Mouse (Mus musculus): ENCODE results near the gene Slc35f1. TPM values are rescaled to one million over a fixed set of nuclear protein-coding genes. Genes with fewer than 3 reads are reported as not detected.

Slc35f1 gene
- not detected for polyA plus RNA-seq (2017; shearing (Covaris generic))

DNA sequence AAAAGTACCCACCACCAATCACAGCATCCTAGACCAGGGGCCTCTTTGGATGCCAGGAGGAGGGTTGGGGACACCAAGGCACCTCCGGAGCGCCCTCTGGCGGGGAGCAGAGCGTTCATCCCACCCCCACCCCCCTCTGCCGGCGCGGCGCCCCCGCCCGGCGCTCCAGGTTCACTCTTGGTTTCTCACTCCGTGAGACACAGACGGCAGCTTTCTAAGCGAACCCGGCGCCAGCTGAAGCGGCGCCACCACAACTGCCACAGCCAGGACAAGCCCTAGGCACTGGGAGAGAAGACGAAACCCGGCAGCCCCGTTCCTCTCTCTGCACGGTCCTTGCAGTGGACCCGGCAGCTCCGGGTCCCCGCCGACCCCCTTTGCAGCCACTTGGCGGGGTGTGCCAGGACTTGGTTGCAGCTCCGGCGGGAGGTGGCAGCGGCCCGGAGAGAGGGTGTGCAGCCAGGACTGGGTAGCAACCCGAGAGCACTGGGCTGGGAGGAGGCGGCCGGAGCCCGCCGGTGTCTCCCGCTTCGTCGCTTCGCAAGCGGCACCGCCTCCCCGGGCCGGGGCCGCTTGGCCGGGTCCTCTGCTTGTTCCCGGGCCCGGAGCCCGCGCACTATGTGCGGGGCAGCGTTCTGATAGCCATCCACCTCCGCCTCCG is at the start of gene Slc35f1:
TSS of gene Slc35f1 (plus strand) at position 200 of the 658 bp plus-strand sequence.
- ATAC-seq = no peak

DNA sequence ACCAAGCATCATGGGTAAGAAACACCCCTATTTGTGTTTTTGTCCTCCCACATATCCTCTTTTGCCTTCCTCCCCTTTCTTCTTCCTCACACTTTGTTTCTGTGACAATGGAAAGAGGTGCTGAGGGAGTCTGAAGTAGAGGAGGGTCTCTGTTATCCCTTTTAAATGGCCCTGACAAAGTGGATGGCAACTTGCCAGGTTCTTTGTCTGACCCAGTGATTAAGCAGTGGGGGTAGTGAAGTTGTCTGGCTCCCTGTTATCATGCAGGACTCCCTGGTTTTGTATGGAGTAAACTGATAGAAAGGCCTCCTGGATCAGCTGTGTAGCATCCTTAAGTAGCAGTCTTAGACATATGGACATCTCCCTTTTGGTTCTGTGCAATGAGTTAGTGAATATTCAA is 19.1 kb upstream of the Slc35f1 start:
- ATAC-seq = no peak

DNA sequence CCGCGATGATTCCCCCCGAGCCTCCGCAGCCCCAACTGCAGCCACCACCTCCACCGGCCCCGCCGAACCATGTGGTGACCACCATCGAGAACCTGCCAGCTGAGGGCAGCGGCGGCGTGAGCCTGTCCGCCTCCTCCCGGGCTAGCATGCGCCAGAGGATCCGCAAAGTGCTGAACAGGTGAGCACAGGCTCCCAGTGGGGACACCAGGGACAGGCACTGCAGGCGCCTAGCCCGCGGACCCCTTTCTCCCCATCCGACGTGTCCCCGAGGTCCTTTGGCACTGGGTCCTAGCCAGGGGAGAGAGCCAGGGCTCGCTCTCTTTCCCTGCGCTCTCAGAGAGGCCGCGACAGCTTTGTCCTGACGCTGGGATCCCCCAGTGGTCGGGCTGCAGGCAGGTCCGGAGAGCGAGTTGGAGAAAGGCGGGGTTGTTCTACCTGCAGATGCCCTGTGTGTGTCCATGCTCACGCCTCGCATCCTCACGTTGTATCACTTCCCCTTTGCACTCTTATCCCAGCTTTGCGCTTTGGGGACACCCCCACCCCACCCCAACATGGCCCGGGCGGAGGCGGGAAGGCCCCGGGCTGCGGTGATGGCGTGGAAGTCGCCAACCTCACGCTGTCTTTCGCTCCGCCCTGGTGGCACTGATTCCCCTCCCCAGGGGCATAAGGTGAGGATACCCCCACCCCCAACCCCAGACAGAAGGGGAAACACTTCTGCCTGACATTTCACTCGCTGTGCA is 829 bp downstream of the Slc35f1 start:
- no peak for ATAC-seq

DNA sequence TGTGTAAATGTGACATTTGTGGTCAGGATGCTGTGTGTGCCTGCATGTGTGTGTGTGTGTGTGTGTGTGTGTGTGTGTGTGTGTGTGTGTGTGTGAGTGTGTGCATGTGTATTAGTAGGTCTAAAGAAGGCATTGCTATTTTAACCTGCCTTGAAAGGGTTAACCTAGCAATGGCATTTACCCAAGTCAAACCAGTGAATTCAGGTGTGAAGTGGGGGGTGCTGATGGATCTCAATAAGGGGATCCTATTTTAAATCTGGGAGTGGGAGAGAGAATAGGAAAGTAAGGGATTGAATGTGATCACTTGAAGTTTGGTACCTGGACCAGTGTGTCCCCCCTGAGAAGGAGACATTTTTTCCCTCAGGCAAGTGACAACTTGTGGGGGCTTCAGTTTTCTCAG is 13.4 kb downstream of the Slc35f1 start:
- no peak for ATAC-seq

DNA sequence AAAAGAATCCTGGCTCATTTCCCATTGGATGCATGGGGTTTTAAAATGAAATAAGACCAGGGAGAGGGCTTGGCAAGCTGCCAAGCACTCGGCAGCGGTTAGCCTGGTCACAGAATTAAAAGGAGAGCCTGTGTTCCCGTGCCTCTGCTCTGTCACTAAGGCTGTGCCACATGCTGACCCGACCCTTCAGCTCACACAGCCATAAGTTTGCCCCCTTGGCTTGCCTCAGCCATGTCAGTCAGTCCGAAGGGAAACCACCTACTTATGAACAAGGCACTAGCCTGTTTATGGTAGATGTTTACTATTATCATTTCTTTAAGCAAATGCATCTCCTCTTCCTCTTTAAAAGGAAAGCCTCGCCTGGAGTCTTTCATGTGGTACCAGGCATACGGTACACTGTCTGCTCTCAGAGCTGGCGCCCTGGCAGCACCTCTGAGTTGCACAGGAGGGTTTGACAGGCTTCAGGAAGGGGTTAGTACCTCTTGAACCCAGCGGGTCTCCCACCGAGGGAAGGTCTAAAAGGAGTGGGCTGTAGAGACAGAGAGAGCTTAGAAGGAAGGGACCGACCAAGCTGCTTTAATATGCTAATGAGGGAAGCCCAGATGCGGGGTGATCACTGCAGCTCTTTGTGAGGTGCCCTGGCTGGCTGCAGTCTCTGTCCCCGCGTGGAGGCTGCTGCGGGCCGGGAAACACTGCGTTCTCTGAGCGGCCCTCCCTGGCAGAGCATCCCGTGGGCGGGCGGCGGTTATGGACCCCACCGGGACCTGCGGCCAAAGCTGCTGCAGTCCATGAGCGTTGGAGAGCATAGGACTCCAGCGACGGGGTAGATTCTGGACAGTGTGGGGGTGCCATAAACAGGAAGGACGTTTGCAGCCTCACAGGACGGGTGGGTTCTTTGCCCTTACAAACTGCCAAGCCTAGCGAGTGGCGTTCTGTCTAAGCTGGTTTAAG is 14.0 kb downstream of the Slc35f1 start:
- no peak for ATAC-seq

DNA sequence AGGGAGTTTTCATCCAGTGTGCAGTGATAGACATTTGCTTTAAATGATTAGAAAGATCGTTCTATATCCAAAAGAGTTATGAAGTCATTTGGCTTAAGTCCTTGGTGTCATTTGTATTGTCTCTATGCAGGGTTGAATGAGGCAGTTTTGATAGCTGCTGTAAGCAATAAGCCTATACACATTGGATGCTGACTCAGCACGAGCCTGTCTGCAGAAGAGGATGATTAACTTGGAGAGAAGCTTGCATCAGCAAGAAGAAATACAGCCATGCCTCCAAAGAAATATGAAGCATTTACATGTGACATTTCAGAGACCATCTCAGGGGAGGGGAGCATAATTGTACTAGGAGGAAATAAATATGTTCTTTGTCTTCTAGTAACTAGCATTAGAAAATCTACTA is 19.1 kb downstream of the Slc35f1 start:
- ATAC-seq = no peak

DNA sequence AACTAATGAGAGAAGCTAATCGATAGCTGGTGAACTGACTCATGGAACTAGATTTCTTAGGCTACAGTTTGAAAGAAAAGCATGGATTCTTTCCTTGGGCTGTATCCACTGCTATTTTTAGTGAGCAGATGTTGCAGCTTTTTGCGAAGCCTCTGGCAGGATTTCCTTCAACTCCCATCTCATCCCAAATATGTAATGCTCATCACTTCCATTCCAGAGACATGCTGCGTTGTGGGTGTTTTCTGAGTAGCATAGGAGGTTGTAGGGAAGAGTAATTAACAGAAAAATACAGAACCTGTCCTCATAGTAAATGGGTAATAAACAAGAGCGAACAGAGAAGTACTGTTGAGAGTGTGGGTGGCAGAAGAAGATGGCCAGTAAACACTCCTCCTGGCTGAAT is 21.8 kb downstream of the Slc35f1 start:
- ATAC-seq = no peak

DNA sequence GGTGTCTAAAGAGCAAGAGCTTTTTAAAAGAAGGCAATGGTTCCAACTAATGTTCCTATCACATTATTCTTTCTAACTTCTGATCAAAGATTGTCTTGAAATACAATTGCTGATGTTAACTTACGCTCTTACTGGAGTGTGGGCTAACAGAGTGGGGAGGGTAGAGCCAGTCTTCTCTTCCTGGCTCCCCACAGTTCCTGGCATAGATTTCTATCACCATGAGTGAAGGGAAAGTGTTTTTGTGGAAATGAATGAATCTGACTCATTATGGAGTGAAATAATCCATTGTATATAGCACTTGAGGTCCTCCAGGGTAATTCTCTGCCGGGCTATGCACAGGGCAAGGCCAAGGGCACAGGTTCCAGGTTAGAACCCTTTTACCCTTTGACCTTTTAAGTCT is 24.2 kb downstream of the Slc35f1 start:
- ATAC-seq = no peak

DNA sequence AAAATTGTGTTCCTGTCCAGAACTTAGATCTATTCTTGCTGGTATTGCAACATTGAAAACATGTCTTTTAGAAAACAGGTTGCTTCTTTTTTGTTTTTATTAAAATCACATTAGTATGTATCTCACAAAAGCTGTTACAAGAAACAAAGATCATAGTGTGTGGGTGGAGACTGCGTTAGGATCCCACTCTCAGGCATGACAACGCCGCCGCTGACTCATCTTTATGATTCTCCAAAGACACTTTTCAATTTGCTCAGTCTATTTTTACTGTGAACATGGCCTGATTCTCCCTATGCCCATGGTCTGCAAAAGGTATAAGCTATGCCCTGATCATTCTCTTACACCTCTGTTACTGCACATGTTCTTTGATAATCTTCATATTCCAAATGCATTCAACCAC is 24.8 kb downstream of the Slc35f1 start:
- ATAC-seq = no peak

DNA sequence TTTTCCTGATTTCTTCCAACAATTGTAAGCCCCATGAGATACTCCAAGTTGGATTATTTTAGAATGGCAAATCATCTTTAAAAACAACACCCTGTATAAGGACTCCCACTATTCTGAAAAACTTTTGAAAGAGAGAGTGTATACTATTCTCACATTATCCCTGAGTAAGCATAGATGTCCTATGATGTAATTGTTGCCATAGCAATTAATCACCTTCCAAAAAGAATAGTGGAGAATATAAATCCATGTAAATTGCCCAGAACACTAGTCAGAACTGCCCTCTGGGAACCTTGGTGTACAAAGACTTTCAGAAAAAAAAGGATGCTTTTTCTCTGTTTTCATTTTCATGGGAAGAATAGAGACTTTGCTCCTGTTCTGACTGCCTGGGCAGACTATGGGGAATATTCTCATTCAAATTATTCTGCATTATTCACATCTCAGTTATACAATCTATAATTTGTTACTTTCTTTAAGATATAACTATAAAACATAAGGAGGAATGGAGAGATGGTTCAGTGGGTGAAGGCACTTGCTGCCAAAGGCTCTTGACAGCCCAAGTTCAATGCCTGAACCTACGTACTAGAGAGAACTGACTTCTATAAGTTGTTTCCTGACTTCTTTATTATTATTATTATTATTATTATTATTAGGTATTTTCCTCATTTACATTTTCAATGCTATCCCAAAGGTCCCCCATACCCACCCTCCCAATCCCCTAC is 28.0 kb downstream of the Slc35f1 start:
- no peak for ATAC-seq

DNA sequence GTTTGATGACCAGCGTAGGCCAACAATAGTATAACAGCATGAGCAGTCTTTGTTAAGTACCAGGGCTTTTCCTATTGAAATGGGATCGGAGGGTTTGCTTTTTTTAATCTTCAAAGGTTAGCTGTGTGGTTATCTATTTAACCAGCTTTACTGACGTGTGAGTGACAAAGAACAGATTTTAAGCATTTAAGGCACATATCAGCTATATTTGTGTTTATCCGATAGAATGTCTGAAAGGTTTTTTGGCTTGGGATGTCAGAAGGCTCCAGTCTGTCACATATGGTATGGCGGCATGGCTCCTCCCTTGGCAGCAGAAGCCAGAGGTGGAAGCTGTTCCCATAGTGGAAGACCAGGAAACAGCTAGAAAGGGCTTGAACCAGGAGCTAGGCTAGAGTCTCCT is 36.3 kb downstream of the Slc35f1 start:
- no peak for ATAC-seq

DNA sequence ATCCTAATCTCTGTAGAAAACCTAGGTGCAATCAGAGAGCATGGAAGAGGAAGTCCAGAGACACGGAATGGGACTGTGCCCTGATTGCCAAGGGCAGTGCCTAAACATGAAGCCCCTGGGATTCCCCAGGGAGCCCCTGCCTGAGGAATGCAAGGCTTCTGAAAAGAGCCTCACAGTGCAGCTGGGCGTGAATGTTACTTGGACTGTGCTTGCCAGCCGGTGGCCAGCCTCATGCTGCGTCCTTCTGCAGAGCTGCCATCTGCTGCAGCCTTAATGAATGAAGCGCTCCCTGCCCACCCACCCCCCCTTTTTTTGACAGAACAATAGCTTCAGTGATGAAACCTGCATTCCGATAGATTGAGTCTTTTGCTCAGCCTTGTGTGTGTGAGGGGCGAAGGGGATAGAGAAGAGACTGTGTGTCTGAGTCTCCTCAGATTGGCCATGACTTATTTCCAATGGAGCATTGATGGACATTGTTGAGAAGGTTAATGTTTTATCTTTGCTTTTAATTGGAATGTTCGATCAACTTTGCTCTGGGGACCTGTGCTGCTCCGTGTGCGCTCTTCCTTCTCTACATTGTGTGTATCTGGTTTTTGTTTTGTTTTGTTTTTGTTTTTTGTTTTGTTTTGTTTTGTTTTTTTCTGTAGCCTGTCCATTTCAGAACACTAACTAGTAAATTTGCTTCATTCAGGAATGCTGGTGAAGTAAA is 52.5 kb downstream of the Slc35f1 start:
- ATAC-seq = no peak

DNA sequence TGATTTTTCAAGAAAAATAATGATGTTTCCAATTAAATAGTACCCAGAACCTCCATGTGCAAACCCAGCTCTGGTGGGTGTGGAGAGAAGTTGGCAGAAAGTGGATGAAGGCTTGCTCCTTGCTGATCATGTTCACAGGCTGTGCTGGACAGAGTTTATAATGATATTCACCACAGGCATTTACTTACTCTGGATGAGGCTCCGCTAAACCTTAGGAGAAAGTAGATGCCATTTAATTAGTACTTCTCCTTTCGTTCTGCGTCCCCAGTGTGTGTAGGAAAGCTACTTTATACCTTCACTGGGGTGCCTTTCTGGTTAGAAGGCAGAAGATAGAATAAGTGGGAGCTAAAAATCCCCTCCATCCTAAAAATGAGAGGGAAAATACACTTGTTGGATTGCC is 53.5 kb downstream of the Slc35f1 start:
- no peak for ATAC-seq

DNA sequence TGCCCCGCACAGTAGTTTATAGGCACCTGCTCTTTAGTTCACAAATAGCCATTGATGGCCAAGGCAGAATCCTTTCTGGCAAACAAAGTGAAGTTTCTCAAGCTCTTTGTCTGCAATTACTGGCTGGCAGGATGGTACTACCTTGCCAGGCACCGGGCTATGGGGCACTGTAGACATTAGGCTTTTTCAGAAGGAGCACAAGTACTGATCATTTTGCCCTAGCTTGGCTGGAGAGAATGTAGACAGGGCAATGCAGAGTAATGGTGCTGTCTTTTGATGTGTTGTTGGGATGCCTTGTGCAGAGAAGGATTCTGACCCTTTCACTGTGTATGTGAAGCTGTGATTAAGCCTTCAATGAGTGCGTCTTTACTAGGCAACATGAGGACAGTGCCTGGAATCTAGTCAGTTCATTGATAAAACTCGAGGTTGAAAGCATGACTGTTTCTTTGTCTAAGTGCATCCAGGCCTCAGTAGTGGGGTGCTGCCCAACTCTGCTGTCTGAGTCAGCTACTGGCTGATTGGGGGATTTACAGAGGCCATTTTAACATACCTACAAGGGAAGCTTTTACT is 57.8 kb downstream of the Slc35f1 start:
- ATAC-seq = no peak

DNA sequence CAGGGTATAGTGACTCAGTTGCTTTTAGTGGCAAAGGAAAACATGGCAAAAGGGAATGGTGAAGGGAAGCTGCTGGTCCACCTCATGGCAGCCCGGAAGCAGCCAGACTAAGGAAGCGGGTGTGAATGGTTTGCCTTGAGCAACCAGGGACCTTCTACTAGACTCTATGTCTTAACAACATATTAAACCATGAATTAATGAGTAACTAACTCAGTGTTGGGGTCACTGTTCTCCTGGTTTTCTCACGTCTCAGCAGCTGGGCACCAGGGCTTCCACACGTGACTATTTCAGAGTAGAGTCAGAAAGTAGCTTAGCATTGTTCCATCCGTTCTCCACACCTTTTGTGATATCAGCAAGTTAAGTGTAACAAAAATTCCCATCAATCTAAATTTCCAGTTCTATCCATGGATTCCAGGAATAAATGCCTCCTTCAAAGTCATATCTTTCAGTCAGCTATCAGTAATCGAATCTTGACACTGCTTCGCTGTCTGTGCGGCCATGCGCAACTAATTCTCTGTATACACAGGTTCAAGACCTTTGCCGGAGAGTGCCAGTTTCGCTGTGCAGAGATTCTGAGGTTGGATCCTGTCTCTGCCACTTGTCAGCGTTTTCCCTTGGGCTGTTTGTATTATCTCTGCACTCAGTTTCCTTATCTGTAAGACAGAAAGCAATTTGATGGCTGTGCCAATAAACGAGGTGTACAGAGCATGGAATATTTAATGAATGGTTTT is 65.8 kb downstream of the Slc35f1 start:
- no peak for ATAC-seq

DNA sequence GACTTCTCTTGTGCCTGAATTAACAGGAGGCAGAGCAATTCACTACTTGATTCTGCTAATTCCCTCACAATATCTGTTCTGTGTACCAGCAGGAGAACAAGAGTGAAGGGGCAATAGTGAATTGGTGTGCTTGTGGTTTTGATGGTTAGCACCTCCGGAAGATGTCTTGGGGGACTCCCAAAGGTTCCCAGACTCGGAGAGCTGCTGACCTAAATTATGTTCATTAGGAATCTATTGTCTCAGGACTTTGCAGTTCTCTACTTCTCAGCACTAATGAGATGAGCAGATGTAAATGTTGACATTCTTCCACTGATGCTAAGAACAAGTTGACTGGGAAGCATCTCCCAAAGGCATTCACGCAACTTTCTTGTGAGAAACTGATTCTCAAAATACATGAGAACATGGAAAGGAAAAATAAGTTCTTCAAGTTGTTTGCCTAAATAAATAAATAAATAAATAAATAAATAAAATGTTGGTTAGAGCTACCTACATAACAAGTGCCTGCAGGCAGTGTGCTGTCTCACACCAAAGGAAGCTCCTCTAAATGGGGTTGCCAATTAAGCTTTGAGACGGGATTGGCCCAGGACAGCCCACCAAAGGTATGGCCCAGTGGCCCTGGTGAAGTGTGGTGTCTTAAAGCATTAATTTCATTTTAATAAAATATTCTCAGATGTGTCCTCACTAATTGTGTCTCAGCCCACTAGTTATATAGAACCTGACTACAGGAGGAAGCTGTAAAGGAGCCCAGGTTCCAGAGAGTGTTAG is 67.3 kb downstream of the Slc35f1 start:
- ATAC-seq = no peak

DNA sequence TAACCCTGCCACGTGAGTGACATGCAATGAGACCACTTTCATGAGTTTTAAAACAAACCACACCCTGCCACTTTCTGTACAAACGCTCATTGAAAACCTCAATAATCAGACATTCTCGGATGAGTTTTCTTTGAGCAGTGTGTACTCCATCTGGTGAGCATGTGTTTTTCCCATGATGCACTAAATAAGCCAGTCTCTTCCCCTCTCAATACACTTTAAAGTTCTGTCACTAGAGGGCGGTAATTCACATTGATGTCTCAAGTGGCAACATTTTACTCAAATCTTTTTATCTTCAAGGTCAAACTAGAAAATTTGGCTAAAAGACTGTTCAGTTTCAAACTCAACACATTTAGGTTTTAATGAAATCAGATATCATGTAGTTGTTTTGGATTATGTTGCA is 68.3 kb downstream of the Slc35f1 start:
- no peak for ATAC-seq

DNA sequence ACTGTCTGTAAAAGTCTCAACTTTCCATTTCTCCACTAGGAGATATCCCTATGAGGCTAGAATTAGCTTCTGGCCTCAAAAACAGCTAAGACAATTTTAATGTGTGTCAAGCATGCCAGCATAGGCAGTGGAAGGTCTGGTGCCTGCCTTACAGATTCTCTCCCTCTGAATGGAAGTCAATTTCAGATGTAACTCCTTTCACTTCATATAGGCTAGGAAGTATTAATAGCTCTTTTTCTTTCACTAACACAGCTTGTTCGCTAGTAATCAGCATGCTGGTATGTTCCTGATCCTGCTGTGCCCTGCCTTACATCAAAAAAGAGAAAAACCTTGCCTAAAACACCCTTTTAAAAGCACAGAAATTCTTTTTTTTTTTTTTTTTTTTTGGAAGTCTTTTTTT is 70.2 kb downstream of the Slc35f1 start:
- no peak for ATAC-seq

DNA sequence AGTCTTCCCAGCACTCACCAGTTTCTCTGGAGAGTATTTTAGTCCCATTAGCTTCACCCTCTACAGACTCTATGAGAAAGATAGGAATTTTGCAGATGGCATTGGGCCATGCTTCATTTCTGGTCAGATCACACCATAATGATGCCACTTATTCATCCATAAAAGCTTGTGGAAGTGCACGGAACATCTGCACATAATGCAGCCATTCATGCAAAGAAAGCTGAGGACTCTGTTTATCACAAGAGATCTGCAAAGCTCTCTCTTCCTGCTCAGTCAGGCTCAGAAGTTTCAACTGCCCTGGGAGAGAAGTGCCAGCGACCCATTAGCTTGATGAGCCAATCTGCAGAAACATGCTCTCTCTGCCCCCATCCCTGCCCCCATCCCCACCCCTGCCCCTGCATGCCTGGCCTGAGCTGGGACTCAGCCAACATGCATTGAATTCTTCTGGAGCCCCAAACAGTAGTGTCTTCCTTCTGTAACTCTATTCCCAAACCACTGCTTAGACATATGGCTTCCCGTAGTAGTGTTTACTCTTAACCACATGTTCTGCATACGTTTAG is 89.7 kb downstream of the Slc35f1 start:
- ATAC-seq = no peak

DNA sequence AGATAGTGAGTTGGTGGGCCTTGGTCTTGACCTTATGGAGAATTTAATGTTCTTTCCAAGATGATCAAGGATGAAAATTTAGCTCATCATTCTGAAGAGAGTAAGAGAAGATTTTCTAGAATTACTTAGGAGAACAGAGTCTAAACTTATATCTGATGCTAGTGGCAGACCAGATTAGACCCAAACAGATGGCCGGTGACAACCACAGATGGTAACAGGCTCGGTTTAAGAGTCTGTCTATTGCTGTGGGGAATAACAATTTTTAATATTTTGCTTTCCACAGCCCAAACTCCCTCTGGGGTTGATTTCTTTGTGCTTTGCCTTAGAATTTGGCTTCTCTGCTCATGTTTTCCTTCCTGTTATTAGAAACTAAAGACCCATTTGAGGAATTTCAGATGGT is 96.7 kb downstream of the Slc35f1 start:
- ATAC-seq = no peak
